Mouse (Mus musculus) heart, postnatal 4 days (tissue): Measurements from ENCODE around the gene Dhrs13. TPM values are rescaled to one million over a fixed set of nuclear protein-coding genes. Genes with fewer than 3 reads are reported as not detected.
"Not testable (repeated sequence)": the region's sequence is repeated elsewhere in the genome, so short reads cannot be mapped to it uniquely, and the experiment has no call there.

Experiments used
- DNase-seq: peaks from one replicate; pipeline ENCODE4 v3.0.0; 2021
- total RNA-seq, 2 experiments: library from RNA; stranded (reverse); gene quantifications; 2 replicates each; pipeline ENCODE4 v1.2.3; 2021

Gene Dhrs13
- 1 to 10 TPM; 7.8 to 9.3 TPM for total RNA-seq

DNA sequence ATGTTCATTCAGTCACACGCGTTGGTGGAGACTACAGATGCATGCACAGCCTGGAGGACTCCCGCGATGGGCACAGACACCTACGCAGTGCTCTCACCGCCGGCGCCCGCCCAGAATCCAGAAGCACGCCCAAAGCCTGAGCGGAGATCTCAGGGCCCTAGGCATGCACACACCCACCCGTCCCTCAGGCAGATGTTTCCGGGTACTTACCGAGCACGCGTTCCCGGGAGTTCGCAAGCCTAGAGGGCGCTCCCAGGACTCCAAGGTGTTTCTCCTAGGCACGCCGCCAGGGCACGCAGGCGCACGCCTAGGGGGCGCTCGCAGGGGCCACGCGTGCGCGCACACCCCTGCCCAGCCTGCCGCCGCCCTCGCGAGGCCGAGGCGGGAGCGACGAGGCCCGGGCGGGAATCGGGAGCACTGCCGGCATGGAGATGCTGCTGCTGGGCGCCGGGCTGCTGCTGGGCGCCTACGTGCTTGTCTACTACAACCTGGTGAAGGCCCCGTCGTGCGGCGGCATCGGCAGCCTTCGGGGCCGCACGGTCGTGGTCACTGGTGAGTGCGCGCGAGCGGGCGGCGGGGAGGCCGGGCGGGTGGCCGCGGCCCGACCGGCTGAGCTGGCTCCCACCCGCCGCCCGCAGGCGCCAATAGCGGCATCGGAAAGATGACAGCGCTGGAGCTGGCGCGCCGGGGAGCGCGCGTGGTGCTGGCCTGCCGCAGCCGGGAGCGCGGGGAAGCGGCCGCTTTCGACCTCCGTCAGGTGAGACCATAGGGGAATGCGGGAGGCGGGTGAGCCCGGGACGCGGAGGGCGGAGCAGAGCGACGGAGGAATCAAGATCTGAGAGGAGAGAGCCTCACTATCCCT is at the start of gene Dhrs13:
Gene Dhrs13 (plus strand): TSS at position 334 of the 862 bp plus-strand sequence.
- DNase-seq: peak; percentile 96

DNA sequence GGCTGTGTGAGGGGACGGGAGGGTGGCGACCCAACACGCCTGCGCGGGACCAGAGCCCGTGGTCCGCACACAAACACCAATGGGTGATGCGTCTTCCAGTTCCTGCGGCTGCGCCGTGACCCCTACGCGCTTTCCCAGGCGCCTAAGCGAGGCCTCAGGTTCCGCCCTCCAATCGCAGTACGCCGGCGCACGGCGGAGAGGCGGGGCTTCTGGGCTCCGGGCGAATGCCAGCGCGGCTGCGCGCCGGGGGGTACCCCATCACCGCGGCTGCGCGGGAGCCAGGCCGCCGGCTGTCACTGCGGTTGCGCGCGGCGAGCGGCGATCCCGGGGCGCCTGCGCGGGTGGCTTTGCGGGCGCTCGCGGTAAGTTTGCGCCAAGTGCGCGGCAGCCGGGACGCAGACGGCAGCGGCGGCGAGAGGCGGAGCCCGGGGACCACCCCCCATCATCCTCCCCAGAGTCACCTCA is 49.6 kb upstream of the Dhrs13 start, which contains the start of gene Phf12:
Gene Phf12 (plus strand): TSS at position 314 of the 465 bp plus-strand sequence.
- peak; percentile 99 for DNase-seq

DNA sequence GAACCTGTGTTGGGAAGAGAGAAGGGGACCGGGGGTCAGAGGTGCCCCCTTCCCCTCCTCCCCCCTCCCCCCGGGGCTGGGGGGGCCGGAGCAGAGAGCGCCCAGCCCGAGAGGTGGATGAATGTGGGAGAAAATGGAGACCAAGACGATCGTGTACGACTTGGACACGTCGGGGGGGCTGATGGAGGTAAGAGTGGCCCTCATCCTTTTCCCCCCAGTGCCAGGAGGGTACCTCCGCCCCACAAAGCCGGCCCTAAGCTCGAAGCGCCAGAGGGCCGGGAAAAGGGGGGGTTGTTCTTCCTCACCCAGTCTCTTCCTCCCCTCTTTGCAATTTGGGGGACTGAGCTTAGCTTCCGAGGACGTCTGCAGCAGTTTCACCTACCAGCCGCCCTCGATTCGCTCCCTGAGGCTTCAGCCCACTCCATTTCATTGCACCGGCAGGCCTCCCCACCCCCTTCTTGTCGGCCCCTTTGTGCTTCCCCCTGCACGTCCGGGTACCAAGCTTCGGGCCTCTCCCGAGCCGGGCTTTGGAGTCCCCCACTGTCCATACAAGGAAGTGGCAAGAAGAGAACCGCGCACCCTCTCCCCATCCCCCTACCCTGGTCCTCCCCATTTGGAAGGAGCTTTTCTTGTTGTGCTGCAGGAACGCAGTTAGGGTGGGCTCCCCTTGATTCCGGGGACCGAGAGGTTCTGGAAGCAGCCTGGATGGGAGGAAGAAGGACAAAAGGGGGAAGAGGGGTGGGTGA is 48.7 kb upstream of the Dhrs13 start:
- peak; percentile 75 for DNase-seq

DNA sequence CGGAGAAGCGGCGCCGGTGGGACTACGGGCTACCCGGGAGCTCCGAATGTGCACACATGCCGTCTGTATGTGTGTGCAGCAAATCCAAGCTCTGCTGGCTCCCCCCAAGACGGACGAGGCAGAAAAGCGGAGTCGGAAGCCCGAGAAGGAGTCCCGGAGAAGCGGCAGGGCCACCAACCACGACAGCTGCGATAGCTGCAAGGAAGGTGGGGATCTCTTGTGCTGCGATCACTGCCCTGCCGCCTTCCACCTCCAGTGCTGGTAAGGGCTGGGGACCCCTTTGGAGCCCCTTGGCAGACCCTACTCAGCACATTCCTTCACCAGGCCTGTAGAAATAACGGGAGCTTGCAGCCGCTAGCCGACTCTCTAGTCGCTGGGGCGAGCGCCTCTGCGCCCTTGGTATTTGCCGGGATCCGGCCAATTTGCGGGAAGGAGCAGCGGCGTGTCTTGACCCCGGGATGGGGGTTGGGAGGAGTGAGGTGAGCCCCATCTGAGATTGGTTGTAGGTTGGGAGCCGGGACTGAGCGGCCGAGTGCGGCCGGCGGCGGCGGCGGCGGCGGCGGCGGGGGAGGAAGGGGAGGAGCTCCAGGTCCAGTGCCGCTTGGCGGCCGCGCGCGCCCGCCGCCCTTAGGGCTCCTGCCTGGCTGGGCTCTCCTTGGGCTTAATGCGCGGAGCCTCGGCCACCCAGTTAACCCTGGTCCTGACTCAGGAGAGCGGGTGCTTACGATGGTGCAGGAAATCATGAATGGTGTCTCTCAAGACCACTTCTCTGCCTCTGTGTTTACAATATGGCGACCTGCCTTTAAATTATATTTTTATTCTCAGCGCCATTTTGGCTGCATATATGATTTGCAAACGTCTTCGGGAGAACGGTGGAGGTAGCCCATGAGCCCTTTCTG is 47.9 kb upstream of the Dhrs13 start:
- peak; percentile 74 for DNase-seq

DNA sequence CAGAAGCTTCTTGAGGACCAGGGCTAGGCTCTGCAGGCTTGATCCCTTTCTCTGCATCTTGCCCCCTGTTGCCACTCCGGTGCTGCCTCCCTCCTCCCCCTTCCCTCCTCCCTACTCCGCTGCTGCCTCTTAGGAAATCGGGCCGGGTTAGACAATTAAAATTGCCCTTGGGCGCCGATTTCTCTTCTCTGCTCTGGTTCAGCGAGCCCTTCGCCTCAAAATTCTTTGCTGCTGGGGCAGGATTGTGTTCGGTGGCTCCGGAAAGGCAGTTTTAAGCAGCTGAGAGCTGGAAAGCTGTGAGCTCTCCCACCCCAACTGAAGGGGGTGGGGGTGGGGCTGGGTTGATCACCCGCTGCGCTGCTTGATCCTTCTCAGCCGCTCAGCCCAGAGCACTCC is 47.2 kb upstream of the Dhrs13 start:
- DNase-seq: peak; percentile 47

DNA sequence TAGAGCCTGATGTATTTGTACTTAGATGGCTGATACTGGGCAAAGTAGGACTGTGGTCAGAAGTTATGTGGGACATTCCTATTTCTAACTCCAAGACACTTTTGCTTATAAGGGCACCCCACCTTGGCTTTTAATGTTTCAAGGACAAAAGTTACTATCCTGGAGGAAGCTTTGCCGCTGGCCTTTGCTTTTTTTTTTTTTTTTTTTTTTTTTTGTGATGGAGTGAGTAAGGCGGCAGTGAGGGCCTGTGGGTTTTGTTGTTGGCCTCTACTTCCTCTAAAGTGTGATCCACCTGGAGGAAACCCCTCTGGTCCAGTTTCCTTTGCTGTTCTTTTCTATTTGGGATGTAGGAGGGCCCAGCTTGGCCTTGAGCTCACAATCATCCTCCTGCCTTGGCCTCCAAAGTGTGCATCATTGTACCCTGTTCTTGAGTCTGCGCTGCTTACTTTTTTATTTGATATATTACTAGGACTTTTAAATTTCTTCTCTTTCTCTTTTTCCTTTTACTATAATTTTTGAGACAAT is 46.5 kb upstream of the Dhrs13 start:
- DNase-seq: no peak

DNA sequence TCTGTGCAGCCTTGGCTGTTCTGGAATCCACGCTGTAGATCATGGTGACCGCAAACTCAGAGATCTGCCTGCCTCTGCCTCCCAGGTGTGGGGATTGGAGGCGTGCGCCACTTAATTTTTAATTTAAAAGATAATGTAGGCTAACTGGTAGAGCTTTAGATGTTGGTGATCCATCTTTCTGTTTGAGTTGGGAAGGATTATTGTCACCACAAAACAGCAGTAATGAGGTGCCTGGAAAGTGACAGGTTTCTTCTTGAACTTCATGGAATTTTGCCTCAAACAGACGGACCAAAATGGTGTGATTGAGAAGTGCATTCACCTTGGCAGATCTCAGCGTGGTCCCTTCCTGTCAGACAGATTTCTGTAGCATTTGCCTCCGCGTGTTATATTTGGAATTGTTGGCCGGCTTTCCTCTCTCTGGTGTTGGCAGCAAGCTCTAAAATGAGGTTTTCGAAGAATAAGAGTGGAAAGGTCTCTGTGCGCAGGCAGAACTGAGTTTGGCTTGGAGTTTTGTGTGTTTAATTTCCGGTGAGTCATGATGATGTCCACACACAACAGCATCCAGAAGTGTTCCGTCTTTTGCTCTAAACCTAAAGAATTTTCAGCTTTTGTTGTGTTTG is 42.9 kb upstream of the Dhrs13 start:
- DNase-seq: peak; percentile 37

DNA sequence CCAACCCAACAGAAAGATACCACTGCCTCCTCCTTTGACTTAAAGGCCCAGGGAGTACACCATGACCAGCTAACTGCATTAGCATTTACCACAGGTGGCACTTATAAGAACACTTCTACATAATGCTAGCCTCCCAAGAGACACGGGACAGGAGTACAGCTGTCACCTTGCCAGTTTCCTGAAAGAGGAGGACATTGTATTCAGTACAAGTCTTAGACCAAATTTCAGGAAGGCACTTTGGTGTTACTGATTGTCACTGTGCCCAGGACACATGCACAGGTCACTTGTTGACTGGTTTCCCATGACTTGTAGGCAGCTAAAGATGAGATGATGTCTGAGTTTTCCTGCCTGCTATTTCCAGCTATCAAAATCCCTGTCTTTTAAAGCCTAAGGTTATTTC is 36.5 kb upstream of the Dhrs13 start:
- DNase-seq: no peak

DNA sequence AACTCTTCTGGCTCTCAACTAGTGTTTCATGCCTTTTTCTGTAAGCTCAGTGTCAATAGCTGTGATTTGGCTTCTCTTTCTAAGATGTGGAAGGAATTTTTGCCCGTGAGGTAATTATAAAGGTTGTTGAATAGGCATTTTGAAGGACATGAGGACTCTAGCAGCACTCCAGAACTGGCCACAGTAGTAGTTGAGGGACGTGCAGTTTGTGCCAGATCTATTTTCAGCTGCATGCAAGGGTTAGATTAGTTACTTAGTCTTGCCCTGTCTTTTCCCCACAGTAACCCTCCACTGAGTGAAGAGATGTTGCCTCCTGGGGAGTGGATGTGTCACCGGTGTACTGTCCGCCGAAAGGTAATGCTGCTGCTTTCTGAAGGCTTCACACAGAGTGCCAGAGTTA is 25.6 kb upstream of the Dhrs13 start:
- peak; percentile 22 for DNase-seq

DNA sequence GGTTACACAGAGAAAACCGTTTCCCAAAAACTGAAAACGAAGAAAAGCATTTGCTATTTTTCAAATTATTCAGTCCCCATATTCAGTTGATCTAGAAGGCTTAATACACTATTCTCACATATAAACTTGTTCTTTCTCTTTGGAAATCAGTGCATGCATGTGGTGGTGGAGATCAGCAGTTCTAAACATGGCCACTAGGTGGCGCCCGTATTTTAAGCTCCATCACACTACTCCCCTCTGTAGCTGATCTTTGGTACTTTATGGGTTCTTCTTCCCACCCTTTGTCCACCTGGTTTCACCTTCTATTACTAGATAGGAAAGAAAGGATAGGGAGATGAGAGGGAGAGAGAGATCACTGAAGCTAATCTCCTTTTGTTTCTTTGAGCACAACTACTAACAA is 12.4 kb upstream of the Dhrs13 start:
- peak; percentile 80 for DNase-seq

DNA sequence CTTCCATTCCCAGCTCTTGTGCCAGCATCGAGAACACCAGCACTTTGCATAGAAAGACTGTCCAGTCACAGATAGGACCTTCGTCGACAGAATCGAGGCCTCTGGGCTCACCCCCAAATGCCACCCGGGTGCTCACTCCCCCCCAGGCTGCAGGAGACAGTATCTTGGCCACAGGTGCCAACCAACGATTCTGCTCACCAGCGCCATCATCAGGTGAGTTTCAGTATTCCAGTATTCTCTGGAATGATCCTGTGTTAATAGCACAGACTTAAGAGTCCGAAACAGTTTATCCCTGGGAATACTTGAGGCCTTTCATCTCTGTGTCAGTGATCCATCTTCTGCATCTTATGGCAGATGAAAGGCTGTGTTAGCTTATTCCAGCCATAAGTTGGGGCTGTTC is 8.5 kb upstream of the Dhrs13 start:
- DNase-seq: peak; percentile 63

DNA sequence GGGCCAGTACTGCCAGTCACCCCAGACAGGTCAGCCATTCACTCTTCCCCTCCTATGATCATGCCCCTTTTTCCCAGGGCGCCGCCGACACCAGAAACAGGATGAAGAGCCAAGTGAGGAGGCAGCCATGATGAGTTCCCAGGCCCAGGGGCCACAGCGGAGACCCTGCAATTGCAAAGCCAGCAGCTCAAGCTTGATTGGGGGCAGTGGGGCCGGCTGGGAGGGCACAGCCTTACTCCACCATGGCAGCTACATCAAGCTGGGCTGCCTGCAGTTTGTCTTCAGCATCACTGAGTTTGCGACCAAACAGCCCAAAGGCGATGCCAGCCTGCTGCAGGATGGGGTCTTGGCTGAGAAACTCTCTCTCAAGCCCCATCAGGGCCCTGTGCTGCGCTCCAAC is 2.8 kb upstream of the Dhrs13 start:
- no peak for DNase-seq

DNA sequence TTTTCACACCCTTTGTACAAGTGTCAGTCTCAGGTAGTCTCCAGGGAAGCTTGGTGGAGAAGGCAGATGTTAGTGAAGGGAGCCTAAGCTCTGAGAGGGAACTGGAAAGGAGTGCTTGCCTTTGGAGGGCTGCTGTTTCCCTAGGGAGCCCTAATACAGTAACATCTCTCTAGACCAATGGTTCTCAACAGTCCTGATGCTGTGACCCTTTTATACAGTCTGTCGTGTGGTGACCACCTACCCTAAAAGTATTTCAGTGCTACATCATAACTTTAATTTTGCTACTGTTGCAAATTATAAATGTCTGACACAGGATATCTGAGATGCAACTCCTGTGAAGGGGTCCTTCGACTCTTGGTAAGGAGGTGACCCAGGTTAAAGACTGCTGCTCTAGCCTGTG is 1.5 kb upstream of the Dhrs13 start:
- no peak for DNase-seq

DNA sequence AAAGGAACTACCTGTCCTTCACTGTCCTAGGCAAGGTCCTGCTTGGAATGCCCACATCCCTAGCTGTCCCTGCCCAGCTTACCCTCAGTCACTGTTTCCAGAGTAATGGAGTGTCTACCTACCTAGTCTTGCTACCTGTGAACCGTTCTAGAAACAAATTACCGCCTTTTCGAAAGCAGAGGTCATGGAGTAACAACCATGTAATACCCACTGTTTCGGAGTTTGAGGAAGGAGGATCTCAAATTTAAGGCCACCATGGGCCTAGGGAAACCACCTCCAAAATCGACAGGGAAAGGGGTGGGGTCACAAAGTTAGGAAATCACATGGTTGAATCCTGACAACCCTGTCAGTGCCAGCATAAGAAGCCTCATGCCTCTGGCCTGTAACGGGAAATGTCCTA is 691 bp upstream of the Dhrs13 start:
- no peak for DNase-seq

DNA sequence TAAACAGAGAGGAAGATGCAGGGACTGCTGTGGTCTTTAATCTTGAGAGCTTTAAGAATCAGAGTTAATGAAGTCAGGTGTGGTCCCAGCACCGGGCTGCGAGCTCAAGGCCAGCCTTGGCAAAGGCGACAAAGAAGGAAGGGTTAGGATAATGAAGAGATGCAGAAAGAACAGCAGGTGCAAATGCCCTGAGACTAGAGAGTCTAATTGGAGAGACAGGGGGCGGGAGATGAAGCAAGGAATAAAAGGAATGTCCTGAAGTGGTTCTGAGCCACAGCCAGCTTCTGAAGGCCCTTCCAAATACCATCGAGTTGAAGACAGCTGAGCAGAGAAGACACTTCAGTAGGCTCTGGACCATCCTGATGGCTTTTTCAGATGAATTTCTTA is 722 bp downstream of the Dhrs13 start:
- no peak for DNase-seq

DNA sequence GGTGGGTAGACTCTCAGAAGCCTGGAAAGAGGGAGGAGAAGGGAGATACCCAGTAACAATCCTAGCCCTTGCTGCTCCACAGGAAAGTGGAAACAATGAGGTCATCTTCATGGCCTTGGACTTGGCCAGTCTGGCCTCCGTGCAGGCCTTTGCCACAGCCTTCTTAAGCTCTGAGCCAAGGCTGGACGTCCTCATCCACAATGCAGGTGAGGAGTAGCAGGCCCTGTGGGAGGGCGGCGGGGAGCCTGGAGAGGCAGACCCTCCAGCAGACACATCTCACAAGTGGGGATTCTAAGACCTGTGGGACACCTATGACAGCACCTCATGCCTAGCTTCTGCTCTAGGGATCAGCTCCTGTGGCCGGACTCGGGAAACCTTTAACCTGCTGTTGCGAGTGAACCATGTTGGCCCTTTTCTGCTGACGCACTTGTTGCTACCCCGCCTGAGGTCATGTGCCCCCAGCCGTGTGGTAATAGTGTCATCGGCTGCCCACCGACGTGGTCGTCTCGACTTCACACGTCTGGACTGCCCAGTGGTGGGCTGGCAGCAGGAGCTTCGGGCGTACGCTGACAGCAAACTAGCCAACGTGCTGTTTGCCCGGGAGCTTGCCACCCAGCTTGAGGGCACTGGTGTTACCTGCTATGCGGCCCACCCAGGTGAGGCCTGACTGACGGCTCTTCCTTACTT is 2.0 kb downstream of the Dhrs13 start:
- DNase-seq: no peak

DNA sequence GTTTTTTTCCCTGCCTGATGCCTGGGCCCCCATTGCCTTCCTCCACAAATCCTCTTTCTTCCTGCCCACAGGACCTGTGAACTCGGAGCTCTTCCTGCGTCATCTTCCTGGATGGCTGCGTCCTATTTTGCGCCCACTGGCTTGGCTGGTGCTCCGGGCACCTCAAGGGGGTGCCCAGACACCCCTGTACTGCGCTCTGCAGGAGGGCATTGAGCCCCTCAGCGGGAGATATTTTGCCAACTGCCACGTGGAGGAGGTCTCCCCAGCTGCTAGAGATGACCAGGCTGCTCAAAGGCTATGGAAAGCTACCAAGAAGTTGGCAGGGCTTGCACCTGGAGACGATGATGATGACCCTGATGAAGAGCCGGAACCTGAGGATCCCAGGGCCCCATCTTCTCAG is 4.7 kb downstream of the Dhrs13 start:
- DNase-seq: no peak

DNA sequence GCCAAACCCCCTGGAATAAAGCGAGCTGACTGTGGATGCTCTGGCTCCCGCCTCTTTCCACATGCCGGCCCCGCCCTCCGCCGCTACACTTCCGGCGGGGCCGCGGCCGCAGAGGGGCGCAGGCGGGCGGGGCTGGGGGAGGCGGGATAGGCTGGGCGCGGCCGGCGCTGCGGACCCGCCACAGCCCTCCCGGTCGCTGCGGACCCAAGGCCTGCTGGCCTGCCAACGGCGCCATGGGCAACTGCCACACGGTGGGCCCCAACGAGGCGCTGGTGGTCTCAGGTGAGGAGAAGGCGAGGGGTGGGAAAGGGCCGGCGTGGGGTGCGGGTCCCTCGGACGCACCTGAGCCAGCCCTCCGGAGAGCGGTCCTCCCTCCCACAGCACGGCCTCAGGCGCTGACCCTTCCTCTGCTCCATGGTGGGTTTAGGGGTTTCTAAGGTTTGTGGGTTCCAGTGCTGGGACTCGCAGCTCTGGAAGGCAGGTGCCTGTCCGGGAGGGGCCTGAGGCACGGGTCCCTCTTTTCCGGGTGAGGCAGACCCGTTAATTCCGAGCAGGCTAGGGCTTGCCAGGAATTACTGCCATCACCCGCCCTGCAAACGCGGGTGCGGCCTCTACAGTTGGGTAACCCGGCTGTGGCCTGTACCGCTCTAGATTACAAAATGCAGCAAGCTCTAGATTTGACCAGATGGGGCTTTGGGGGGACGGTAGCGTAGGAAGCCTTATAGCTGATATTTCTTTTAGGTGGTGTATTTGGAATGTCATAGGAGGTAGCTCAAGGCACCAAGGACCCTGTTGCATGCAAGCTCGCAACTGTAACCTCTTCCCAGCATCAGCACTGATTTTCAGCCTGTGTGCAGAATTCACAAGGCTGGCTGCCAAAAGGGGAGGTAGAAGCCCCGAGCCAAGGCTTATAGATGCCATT is 6.0 kb downstream of the Dhrs13 start, which contains the start of gene Flot2:
Gene Flot2 (plus strand): TSS at position 101 of the 922 bp plus-strand sequence.
- peak; percentile 72 for DNase-seq

DNA sequence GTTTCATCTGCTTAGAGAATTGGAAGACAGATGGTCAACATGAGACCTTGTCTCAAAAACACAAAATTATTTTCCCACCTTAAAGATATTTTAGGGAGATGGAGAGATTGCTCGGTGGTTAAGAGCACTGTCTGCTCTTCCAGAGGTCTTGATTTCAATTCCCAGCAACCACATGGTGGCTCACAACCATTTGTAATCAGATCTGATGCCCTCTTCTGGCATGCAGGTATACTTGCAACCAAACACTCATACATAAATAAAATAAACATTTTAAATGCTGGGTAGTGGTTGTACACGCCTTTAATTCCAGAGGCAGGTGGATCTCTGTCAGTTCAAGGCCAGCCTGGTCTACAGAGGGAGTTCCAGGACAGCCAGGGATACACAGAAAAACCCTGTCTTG is 8.8 kb downstream of the Dhrs13 start:
- DNase-seq: no peak

DNA sequence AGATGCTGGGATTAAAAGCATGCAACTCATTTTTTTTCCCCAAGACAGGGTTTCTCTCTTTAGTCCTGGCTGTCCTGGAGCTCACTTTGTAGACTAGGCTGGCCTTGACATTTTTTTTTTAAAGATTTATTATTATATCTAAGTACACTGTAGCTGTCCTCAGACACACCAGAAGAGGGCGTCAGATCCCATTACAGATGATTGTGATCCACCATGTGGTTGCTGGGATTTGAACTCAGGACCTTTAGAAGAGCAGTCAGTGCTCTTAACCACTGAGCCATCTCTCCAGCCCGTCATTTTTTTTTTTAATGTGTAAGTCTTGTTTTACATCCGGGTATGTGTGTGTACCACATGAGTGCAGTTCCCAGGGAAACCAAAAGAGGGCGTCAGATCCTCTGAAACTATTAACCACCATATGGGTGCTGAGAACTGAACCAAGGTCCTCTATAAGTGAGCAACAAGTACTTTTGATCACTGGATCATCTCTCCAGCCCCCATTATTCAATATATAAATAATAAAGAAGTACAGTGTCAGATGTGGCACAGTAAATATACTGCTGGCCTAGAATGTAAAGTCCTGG is 10.3 kb downstream of the Dhrs13 start:
- not testable (repeated sequence) for DNase-seq
